Comparison of ENCODE assay signal across 23 mouse cellular contexts in the genomic region with DNA sequence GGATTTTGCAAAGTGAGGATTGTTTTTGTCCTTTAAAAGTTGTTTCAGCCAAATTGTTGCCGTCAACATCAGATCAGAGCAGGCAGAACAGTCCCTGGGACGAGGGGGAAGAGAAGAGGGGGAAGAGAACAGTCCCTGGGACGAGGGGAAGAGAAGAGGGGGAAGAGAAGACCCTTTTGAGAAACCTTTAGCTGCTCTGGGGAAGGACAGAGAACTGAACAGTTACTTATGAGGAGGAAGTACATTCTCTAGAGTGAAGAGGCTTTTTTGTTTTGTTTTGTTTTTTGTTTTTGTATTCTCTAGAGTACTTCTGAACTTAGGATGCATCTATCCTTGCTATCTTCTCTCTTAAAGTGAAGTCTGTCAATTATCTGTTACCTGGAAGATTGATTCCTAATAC. TPM values are rescaled to one million over a fixed set of nuclear protein-coding genes. Genes with fewer than 3 reads are reported as not detected.
DNase-seq lines count a peak whose midpoint lies in the region; ATAC-seq and TF ChIP-seq lines count a peak whose summit lies in the region.
"Had no signal": no experiment of that assay in that cellular context is flagged by ENCODE, and none has a peak within 500 bp of the region (broad histone marks: within the 10 kb centered on the region; RNA-seq: fewer than 3 reads in every experiment).

No protein-coding gene starts in this region.

- TF ChIP-seq CTCF in CH12.LX (conservative IDR thresholded peaks at IDR 0.05 in 1 of 2, IDR thresholded peaks at IDR 0.05 in 1 of 2; ENCODE audit: low read depth in 2 of 2, low read length in 2 of 2): no peak
- no peak for TF ChIP-seq CTCF in bone marrow macrophage, adult 2 months (IDR thresholded peaks at IDR 0.05; ENCODE audit: low read depth, low read length)
- no peak for TF ChIP-seq CTCF in liver, embryonic 14.5 days (IDR thresholded peaks at IDR 0.05; ENCODE audit: low read depth)

- no peak for DNase-seq in CH12.LX (ENCODE audit: extremely low read depth)
- DNase-seq in liver, embryonic 14.5 days (ENCODE audit: low read depth in 3 of 3, low spot score in 3 of 3): no peak
- DNase-seq in layer of hippocampus, adult 8-10 months (ENCODE audit: low spot score in 2 of 2): no peak
- DNase-seq in gastrocnemius, postnatal 14 days: no peak
- no peak for DNase-seq in midbrain, embryonic 11.5 days (ENCODE audit: low spot score, missing footprints)
- DNase-seq: adrenal gland, postnatal 10 days; cerebellum, adult 18-20 months; gastrocnemius, postnatal 10 days; heart, postnatal 14 days; kidney, adult 2 months; kidney, postnatal 10 days had no signal

- H3K27ac ChIP-seq in CH12.LX (ENCODE audit: insufficient read depth, low read depth): no peak overlapping the region; the same call in 1 of the 2 replicates
- peak overlapping the region; percentile 66 for H3K27ac ChIP-seq in bone marrow macrophage, adult 2 months (ENCODE audit: insufficient read depth, low read depth, low read length)
- H3K27ac ChIP-seq in liver, embryonic 14.5 days: no peak overlapping the region
- no peak overlapping the region for H3K27ac ChIP-seq in midbrain, embryonic 11.5 days (ENCODE audit: low read depth, low read length)
- H3K27ac ChIP-seq: embryonic facial prominence, embryonic 10.5 days; forebrain, embryonic 13.5 days; hindbrain, embryonic 13.5 days; layer of hippocampus, adult 2 months; left cerebral cortex, adult 2 months; limb, embryonic 12.5 days; lung, embryonic 15.5 days had no signal

- peaks cover 0 to 1% of the 10 kb centered on the region in 2 experiments for H3K36me3 ChIP-seq in CH12.LX (replicated peaks in 1 of 2; ENCODE audit: control insufficient read depth in 1 of 2, insufficient read depth in 1 of 2, low read length in 1 of 2)
- H3K36me3 ChIP-seq in liver, embryonic 14.5 days (replicated peaks; ENCODE audit: control insufficient read depth, insufficient read depth, low read depth): no peaks in the 10 kb centered on the region
- no peaks in the 10 kb centered on the region for H3K36me3 ChIP-seq in midbrain, embryonic 11.5 days (ENCODE audit: control insufficient read depth, insufficient read depth, low read length)
- H3K36me3 ChIP-seq: hindbrain, embryonic 13.5 days; limb, embryonic 12.5 days; lung, embryonic 15.5 days had no signal

- H3K9ac ChIP-seq in CH12.LX (ENCODE audit: insufficient read depth, low read depth): peak overlapping the region; percentile 9; the same call in 1 of the 2 replicates
- no peak overlapping the region; the same call in 1 of the 2 replicates for H3K9ac ChIP-seq in liver, embryonic 14.5 days (replicated peaks)
- no peak overlapping the region for H3K9ac ChIP-seq in midbrain, embryonic 11.5 days (ENCODE audit: low read length)
- H3K9ac ChIP-seq: forebrain, embryonic 13.5 days; hindbrain, embryonic 13.5 days; limb, embryonic 12.5 days; lung, embryonic 15.5 days had no signal

- H3K4me2 ChIP-seq in CH12.LX (ENCODE audit: insufficient read depth, low read depth, poor library complexity, severe bottlenecking): 0 out of 2 replicates have a peak overlapping the region, but pooled peaks have one; percentile 29
- H3K4me2 ChIP-seq in liver, embryonic 14.5 days (ENCODE audit: low read depth): peak overlapping the region; percentile 44
- H3K4me2 ChIP-seq in midbrain, embryonic 11.5 days: no peak overlapping the region
- H3K4me2 ChIP-seq: forebrain, embryonic 13.5 days; hindbrain, embryonic 13.5 days; limb, embryonic 12.5 days; lung, embryonic 15.5 days had no signal

- peak; percentile 24; the same call in 1 of the 2 replicates for ATAC-seq in liver, embryonic 14.5 days (ENCODE audit: insufficient read depth)
- ATAC-seq in megakaryocyte progenitor cell, adult 5-6 weeks (replicated peaks; ENCODE audit: poor library complexity): peak; percentile 52
- no peak for ATAC-seq in midbrain, embryonic 11.5 days (ENCODE audit: low FRiP score)
- ATAC-seq: activated CD4-positive, CD25-positive, alpha-beta regulatory T cell, adult 4 months; forebrain, embryonic 13.5 days; inflammation-experienced regulatory T-cells, adult 6 months; midbrain, embryonic 16.5 days had no signal

- H3K27me3 ChIP-seq in CH12.LX (replicated peaks): no peaks in the 10 kb centered on the region
- no peaks in the 10 kb centered on the region for H3K27me3 ChIP-seq in liver, embryonic 14.5 days (ENCODE audit: control insufficient read depth, insufficient read depth, low read length)
- H3K27me3 ChIP-seq in midbrain, embryonic 11.5 days (ENCODE audit: control insufficient read depth, insufficient read depth, low read length): no peaks in the 10 kb centered on the region
- H3K27me3 ChIP-seq: forebrain, embryonic 13.5 days; hindbrain, embryonic 13.5 days; limb, embryonic 12.5 days; lung, embryonic 15.5 days had no signal

- in situ Hi-C loops in CH12.LX (cut with MboI; ENCODE audit: low pct_ligation_motif_present, low pct_unique_long_range_greater_than_20kb, low sequenced_read_pairs): no loop called here

- WGBS in liver, embryonic 14.5 days (ENCODE audit: insufficient replicate concordance): 20% methylated on average over 3 of the region's 3 CpGs
- WGBS in midbrain, embryonic 11.5 days: 78% methylated on average over 3 of the region's 3 CpGs

- no peak for TF ChIP-seq EP300 in CH12.LX (IDR thresholded peaks at IDR 0.05; ENCODE audit: low read length)
- TF ChIP-seq EP300 in liver, embryonic 14.5 days (IDR thresholded peaks at IDR 0.05; ENCODE audit: low read depth): no peak

- dilution Hi-C loops in CH12.LX (cut with MboI; ENCODE audit: extremely low pct_ligation_motif_present, extremely low pct_unique_long_range_greater_than_20kb, low sequenced_read_pairs): no loop called here

- H3K4me1 ChIP-seq in CH12.LX (ENCODE audit: control insufficient read depth in 1 of 2, insufficient read depth in 2 of 2): peaks cover 4 to 30% of the 10 kb centered on the region in 2 experiments; a peak in 2 of 4 replicates
- H3K4me1 ChIP-seq in bone marrow macrophage, adult 2 months (ENCODE audit: control insufficient read depth, insufficient read depth, low read length): peaks cover 8% of the 10 kb centered on the region
- H3K4me1 ChIP-seq in liver, embryonic 14.5 days (replicated peaks; ENCODE audit: control insufficient read depth in 2 of 2, insufficient read depth in 2 of 2, low read length in 1 of 2): peaks cover 0 to 2% of the 10 kb centered on the region in 2 experiments; a peak in 1 of 4 replicates
- no peaks in the 10 kb centered on the region for H3K4me1 ChIP-seq in midbrain, embryonic 11.5 days (ENCODE audit: control insufficient read depth, insufficient read depth, low read length)
- H3K4me1 ChIP-seq: embryonic facial prominence, embryonic 10.5 days; forebrain, embryonic 13.5 days; hindbrain, embryonic 13.5 days; limb, embryonic 12.5 days; lung, embryonic 15.5 days had no signal

- no peak for TF ChIP-seq RAD21 in CH12.LX (IDR thresholded peaks at IDR 0.05; ENCODE audit: low read depth, low read length)

- H3K4me3 ChIP-seq in CH12.LX (replicated peaks in 1 of 3; ENCODE audit: low read depth in 2 of 3, low read length in 2 of 3, poor library complexity in 1 of 3): no peak overlapping the region
- peak overlapping the region; percentile 20 for H3K4me3 ChIP-seq in bone marrow macrophage, adult 2 months (ENCODE audit: insufficient read depth, low read length)
- no peak overlapping the region for H3K4me3 ChIP-seq in liver, embryonic 14.5 days (ENCODE audit: insufficient read depth in 1 of 2, low read depth in 2 of 2, low read length in 2 of 2)
- H3K4me3 ChIP-seq in midbrain, embryonic 11.5 days (ENCODE audit: low read depth, low read length): no peak overlapping the region
- H3K4me3 ChIP-seq: embryonic facial prominence, embryonic 10.5 days; forebrain, embryonic 13.5 days; hindbrain, embryonic 13.5 days; layer of hippocampus, adult 2 months; left cerebral cortex, adult 2 months; limb, embryonic 12.5 days; lung, embryonic 15.5 days had no signal

- no peaks in the 10 kb centered on the region for H3K9me3 ChIP-seq in CH12.LX (replicated peaks; ENCODE audit: low read length)
- H3K9me3 ChIP-seq in liver, embryonic 14.5 days (ENCODE audit: control insufficient read depth, low read length): no peaks in the 10 kb centered on the region
- no peaks in the 10 kb centered on the region for H3K9me3 ChIP-seq in midbrain, embryonic 11.5 days (ENCODE audit: control insufficient read depth, low read length)
- H3K9me3 ChIP-seq: embryonic facial prominence, embryonic 10.5 days; forebrain, embryonic 13.5 days; hindbrain, embryonic 13.5 days; limb, embryonic 12.5 days; lung, embryonic 15.5 days had no signal

- no peak; the same call in 1 of the 2 replicates for TF ChIP-seq POLR2A in CH12.LX (IDR thresholded peaks at IDR 0.05; ENCODE audit: low read depth, low read length)
- no peak for TF ChIP-seq POLR2A in bone marrow macrophage, adult 2 months (IDR thresholded peaks at IDR 0.05; ENCODE audit: borderline replicate concordance, low read depth, low read length)

- intact Hi-C loops in gastrocnemius, postnatal 14 days (cut with DNase I; ENCODE audit: low total_unique reads): no loop called here

- peaks cover 38% of the 10 kb centered on the region for H3K79me2 ChIP-seq in CH12.LX (replicated peaks; ENCODE audit: control insufficient read depth, extremely low read depth, insufficient read depth, poor library complexity, severe bottlenecking)

TF ChIP-seq in CH12.LX, 34 proteins besides CTCF, POLR2A, EP300 and RAD21:
- TF ChIP-seq BHLHE40 (IDR thresholded peaks at IDR 0.05; ENCODE audit: low read depth, low read length) (no peak), ETS1 (conservative IDR thresholded peaks at IDR 0.05; ENCODE audit: low read depth, low read length) (no peak), NELFE (IDR thresholded peaks at IDR 0.05; ENCODE audit: low read depth, low read length) (no peak), PAX5 (IDR thresholded peaks at IDR 0.05; ENCODE audit: low read length) (no peak), MAX (IDR thresholded peaks at IDR 0.05; ENCODE audit: low read length) (no peak), KAT2A (IDR thresholded peaks at IDR 0.05; ENCODE audit: insufficient replicate concordance, low read length) (no peak), MYC (IDR thresholded peaks at IDR 0.05; ENCODE audit: low read depth, low read length) (no peak), ZC3H11A (IDR thresholded peaks at IDR 0.05; ENCODE audit: low read depth, low read length) (no peak)
TF ChIP-seq in CH12.LX: peak in this region for 0.

RNA-seq across cellular contexts. Expression of gene Pde3b, which starts 37.8 kb away (rescaled TPM):
- 24.1 and 26.0 TPM in 2 replicates for total RNA-seq in CH12.LX (2012; rRNA removed)
- 40.0 and 40.8 TPM in 2 replicates for total RNA-seq in CH12.LX (2014; rRNA removed)
- 14.1 and 17.9 TPM in 2 replicates for polyA plus RNA-seq in CH12.LX (2012; ENCODE audit: insufficient read length, low read depth)
- 15.3 and 18.4 TPM in 2 replicates for polyA plus RNA-seq in bone marrow macrophage, adult 2 months (2012; ENCODE audit: insufficient read depth, insufficient read length, missing spikeins)
- 1.9 and 2.4 TPM in 2 replicates for polyA plus RNA-seq in liver, embryonic 14.5 days (2012; rRNA removed)
- 2.5 and 2.8 TPM in 2 replicates for polyA plus RNA-seq in liver, embryonic 14.5 days (2014; fragmentation: Nextera tagmentation; extraction: Ambion mirVana)
- 9.8 and 13.0 TPM in 2 replicates for total RNA-seq in megakaryocyte progenitor cell, adult 5-6 weeks (2015)
- total RNA-seq in megakaryocyte progenitor cell, adult 5-6 weeks (2017): 12.0 and 14.5 TPM in 2 replicates
- 10 to 100 TPM in 3 of 4 experiments, 1 to 10 TPM in 1; 9.1 to 13.4 (median 11.3) TPM for total RNA-seq in layer of hippocampus, adult 8-10 months (2022)
- total RNA-seq in gastrocnemius, postnatal 14 days (2021): 1 to 10 TPM; 3.6 to 4.9 TPM
- 12.5 and 13.4 TPM in 2 replicates for polyA plus RNA-seq in midbrain, embryonic 11.5 days (2014; fragmentation: Nextera tagmentation; extraction: Ambion mirVana)
